Mouse (Mus musculus): ENCODE measurements around the gene Nav3. TPM values are rescaled to one million over a fixed set of nuclear protein-coding genes. Genes with fewer than 3 reads are reported as not detected.

Gene Nav3
- polyA plus RNA-seq (2012; rRNA removed) = 0.30 and 0.37 TPM in 2 replicates

GRCm38 (mm10) chr10:110455838-110456493 is at the start of gene Nav3:
Gene Nav3 (minus strand): TSS chr10:110456204.
- Histone ChIP-seq H3K4me3 (ENCODE audit: low read depth, low read length) (peak within 1 kb of the TSS; percentile 60), H3K4me1 (ENCODE audit: control insufficient read depth, insufficient read depth, insufficient read length, low read length) (peaks cover 2% of the 10 kb centered on the region; the same call in 1 of the 2 replicates), H3K36me3 (ENCODE audit: control insufficient read depth, insufficient read depth, low read length) (no peaks in the 10 kb centered on the region), H3K27ac (ENCODE audit: insufficient read depth, low read depth, low read length) (no peak within 1 kb of the TSS), H3K27me3 (ENCODE audit: control insufficient read depth, insufficient read depth, low read length) (peaks cover 22% of the 10 kb centered on the region)
- TF ChIP-seq CTCF (IDR thresholded peaks at IDR 0.05; ENCODE audit: extremely low read depth, insufficient read length, insufficient replicate concordance, low read depth, low read length) (no peak), POLR2A (IDR thresholded peaks at IDR 0.05; ENCODE audit: low read depth, low read length) (no peak)
- under 1% methylated on average over 40 of the region's 50 CpGs for WGBS

- Histone ChIP-seq H3K4me1 (ENCODE audit: control insufficient read depth, insufficient read depth, insufficient read length, low read length) (no peaks in the 10 kb centered on the region), H3K27me3 (ENCODE audit: control insufficient read depth, insufficient read depth, low read length) (no peaks in the 10 kb centered on the region), H3K27ac (ENCODE audit: insufficient read depth, low read depth, low read length) (no peak overlapping the region), H3K36me3 (ENCODE audit: control insufficient read depth, insufficient read depth, low read length) (no peaks in the 10 kb centered on the region), H3K4me3 (ENCODE audit: low read depth, low read length) (no peak overlapping the region)
- TF ChIP-seq CTCF (IDR thresholded peaks at IDR 0.05; ENCODE audit: extremely low read depth, insufficient read length, insufficient replicate concordance, low read depth, low read length) (no peak), POLR2A (IDR thresholded peaks at IDR 0.05; ENCODE audit: low read depth, low read length) (no peak)
- 85% methylated on average over 5 of the region's 5 CpGs for WGBS
These were observed 29.3 kb upstream of the Nav3 start for GRCm38 (mm10) chr10:110485306-110485705.

GRCm38 (mm10) chr10:110484822-110485221 is 28.8 kb upstream of the Nav3 start:
- 40% methylated on average over 8 of the region's 8 CpGs for WGBS
- no peak overlapping the region for H3K27ac ChIP-seq (ENCODE audit: insufficient read depth, low read depth, low read length)

GRCm38 (mm10) chr10:110479189-110479588 is 23.2 kb upstream of the Nav3 start:
- Histone ChIP-seq H3K27ac (ENCODE audit: insufficient read depth, low read depth, low read length) (no peak overlapping the region), H3K27me3 (ENCODE audit: control insufficient read depth, insufficient read depth, low read length) (no peaks in the 10 kb centered on the region), H3K36me3 (ENCODE audit: control insufficient read depth, insufficient read depth, low read length) (no peaks in the 10 kb centered on the region), H3K4me3 (ENCODE audit: low read depth, low read length) (no peak overlapping the region), H3K4me1 (ENCODE audit: control insufficient read depth, insufficient read depth, insufficient read length, low read length) (no peaks in the 10 kb centered on the region)
- 85% methylated on average over 3 of the region's 3 CpGs for WGBS
- TF ChIP-seq CTCF (IDR thresholded peaks at IDR 0.05; ENCODE audit: extremely low read depth, insufficient read length, insufficient replicate concordance, low read depth, low read length) = no peak
- TF ChIP-seq POLR2A (IDR thresholded peaks at IDR 0.05; ENCODE audit: low read depth, low read length) = no peak

More at GRCm38 (mm10) chr10:110484822-110485221, 28.8 kb upstream of the Nav3 start:
- H3K27me3 ChIP-seq (ENCODE audit: control insufficient read depth, insufficient read depth, low read length) = no peaks in the 10 kb centered on the region
- no peaks in the 10 kb centered on the region for H3K36me3 ChIP-seq (ENCODE audit: control insufficient read depth, insufficient read depth, low read length)
- H3K4me1 ChIP-seq (ENCODE audit: control insufficient read depth, insufficient read depth, insufficient read length, low read length) = no peaks in the 10 kb centered on the region
- no peak overlapping the region for H3K4me3 ChIP-seq (ENCODE audit: low read depth, low read length)
- TF ChIP-seq CTCF (IDR thresholded peaks at IDR 0.05; ENCODE audit: extremely low read depth, insufficient read length, insufficient replicate concordance, low read depth, low read length) (no peak), POLR2A (IDR thresholded peaks at IDR 0.05; ENCODE audit: low read depth, low read length) (no peak)

- TF ChIP-seq CTCF (IDR thresholded peaks at IDR 0.05; ENCODE audit: extremely low read depth, insufficient read length, insufficient replicate concordance, low read depth, low read length) = no peak
- TF ChIP-seq POLR2A (IDR thresholded peaks at IDR 0.05; ENCODE audit: low read depth, low read length) = no peak
- Histone ChIP-seq H3K27me3 (ENCODE audit: control insufficient read depth, insufficient read depth, low read length) (no peaks in the 10 kb centered on the region), H3K4me3 (ENCODE audit: low read depth, low read length) (no peak overlapping the region), H3K4me1 (ENCODE audit: control insufficient read depth, insufficient read depth, insufficient read length, low read length) (no peaks in the 10 kb centered on the region), H3K27ac (ENCODE audit: insufficient read depth, low read depth, low read length) (no peak overlapping the region), H3K36me3 (ENCODE audit: control insufficient read depth, insufficient read depth, low read length) (no peaks in the 10 kb centered on the region)
- 69% methylated on average over 11 of the region's 11 CpGs for WGBS
These were observed 21.8 kb upstream of the Nav3 start for GRCm38 (mm10) chr10:110477689-110478314.

- Histone ChIP-seq H3K27me3 (ENCODE audit: control insufficient read depth, insufficient read depth, low read length) (no peaks in the 10 kb centered on the region), H3K36me3 (ENCODE audit: control insufficient read depth, insufficient read depth, low read length) (no peaks in the 10 kb centered on the region), H3K27ac (ENCODE audit: insufficient read depth, low read depth, low read length) (no peak overlapping the region), H3K4me1 (ENCODE audit: control insufficient read depth, insufficient read depth, insufficient read length, low read length) (no peaks in the 10 kb centered on the region), H3K4me3 (ENCODE audit: low read depth, low read length) (no peak overlapping the region)
- 77% methylated on average over 1 of the region's 1 CpGs for WGBS
- TF ChIP-seq CTCF (IDR thresholded peaks at IDR 0.05; ENCODE audit: extremely low read depth, insufficient read length, insufficient replicate concordance, low read depth, low read length) (no peak), POLR2A (IDR thresholded peaks at IDR 0.05; ENCODE audit: low read depth, low read length) (no peak)
These were observed 18.1 kb upstream of the Nav3 start for GRCm38 (mm10) chr10:110474107-110474506.

GRCm38 (mm10) chr10:110469445-110469844 is 13.4 kb upstream of the Nav3 start:
- Histone ChIP-seq H3K4me3 (ENCODE audit: low read depth, low read length) (no peak overlapping the region), H3K4me1 (ENCODE audit: control insufficient read depth, insufficient read depth, insufficient read length, low read length) (no peaks in the 10 kb centered on the region), H3K27ac (ENCODE audit: insufficient read depth, low read depth, low read length) (no peak overlapping the region), H3K27me3 (ENCODE audit: control insufficient read depth, insufficient read depth, low read length) (no peaks in the 10 kb centered on the region), H3K36me3 (ENCODE audit: control insufficient read depth, insufficient read depth, low read length) (no peaks in the 10 kb centered on the region)
- WGBS = 76% methylated on average over 4 of the region's 4 CpGs
- TF ChIP-seq CTCF (IDR thresholded peaks at IDR 0.05; ENCODE audit: extremely low read depth, insufficient read length, insufficient replicate concordance, low read depth, low read length) = no peak
- TF ChIP-seq POLR2A (IDR thresholded peaks at IDR 0.05; ENCODE audit: low read depth, low read length) = no peak
